Mouse (Mus musculus): ENCODE measurements around the gene Trf. TPM values are rescaled to one million over a fixed set of nuclear protein-coding genes. Genes with fewer than 3 reads are reported as not detected.

Gene Trf
- 249 and 380 TPM in 2 replicates for polyA plus RNA-seq (2015; fragmentation: Nextera tagmentation; extraction: Ambion mirVana)

DNA sequence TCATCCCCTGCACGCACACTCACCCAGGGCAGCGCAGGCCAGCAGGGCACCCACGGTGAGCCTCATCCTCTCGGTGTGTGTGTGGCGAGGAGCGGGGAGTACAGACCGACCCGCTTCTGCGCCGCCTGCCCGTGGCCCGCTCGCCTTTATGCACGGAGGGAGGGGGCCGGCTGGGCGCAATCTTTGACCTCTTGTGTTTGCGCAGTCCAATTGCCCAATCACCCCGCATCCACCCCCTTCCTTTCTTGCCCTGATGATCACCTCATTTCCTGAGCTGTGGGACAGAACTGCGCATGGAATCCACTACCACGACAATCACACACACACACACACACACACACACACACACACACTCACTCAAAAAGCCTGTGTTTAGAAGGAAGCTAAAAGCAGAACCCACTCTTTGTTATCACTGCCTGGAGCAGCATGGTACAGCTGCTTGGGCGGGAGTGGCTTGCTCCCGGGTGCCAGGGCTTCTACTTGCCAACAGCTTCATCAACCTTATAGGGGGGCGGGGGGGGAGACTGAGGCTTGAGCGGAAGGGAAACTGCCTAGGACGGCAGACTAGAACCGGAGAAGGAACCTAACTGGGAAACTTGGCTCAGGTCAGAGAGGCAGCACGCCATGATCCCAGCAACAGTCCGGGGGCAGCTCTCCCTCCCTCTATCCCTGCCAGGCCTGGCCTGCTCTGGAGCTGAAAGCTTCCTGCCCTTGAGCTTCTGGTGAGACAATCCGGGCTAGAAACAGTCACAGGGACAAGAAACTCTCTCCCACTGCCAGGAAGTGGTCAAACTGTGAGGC, at the start of gene Trf, which contains the start of gene Gm20425:
Gene Trf (minus strand): TSS at position 294 of the 801 bp plus-strand sequence.
Gene Gm20425 (minus strand): TSS at position 157 of the 801 bp plus-strand sequence.
- Histone ChIP-seq H3K27me3 (replicated peaks; ENCODE audit: control insufficient read depth, insufficient read depth, low read length) (no peaks in the 10 kb centered on the region; the same call in 1 of the 2 replicates), H3K36me3 (ENCODE audit: control insufficient read depth, insufficient read depth, low read length) (no peaks in the 10 kb centered on the region), H3K9me3 (ENCODE audit: control insufficient read depth, low read length) (no peaks in the 10 kb centered on the region), H3K4me3 (ENCODE audit: low read length) (peak within 1 kb of the TSS; percentile 40), H3K27ac (ENCODE audit: low read length) (peak within 1 kb of the TSS; percentile 9), H3K9ac (ENCODE audit: low read depth, low read length) (peak within 1 kb of the TSS; percentile 63), H3K4me1 (ENCODE audit: control insufficient read depth, insufficient read depth, low read length) (no peaks in the 10 kb centered on the region), H3K4me2 (ENCODE audit: low read depth, low read length) (peak within 1 kb of the TSS; percentile 52)
- ATAC-seq: peak; percentile 85
- WGBS: 27% methylated on average over 26 of the region's 29 CpGs

GRCm38 (mm10) chr9:103276876-103277275, 46.6 kb upstream of the Trf start:
- Histone ChIP-seq H3K27ac (ENCODE audit: low read length) (no peak overlapping the region), H3K27me3 (replicated peaks; ENCODE audit: control insufficient read depth, insufficient read depth, low read length) (no peaks in the 10 kb centered on the region)
- no peak for ATAC-seq

DNA sequence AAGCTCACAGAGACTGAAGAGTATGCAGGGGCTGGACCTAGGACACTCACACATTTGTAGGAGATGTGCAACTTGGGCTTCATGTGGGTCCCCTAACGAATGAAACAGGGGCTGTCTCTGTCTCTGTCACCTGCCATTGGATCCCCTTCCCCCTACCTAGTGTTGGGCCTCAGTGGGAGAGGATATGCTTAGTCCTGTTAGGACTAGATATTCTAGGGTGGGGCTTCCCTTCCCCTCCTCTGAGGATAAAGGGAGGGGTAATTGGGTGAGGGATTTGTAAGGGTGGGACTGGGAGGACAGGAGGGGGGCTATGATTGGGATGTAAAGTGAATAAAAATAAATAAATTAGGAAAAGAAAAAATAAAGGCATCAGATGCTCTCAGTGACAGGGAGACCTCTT, 45.4 kb upstream of the Trf start:
- Histone ChIP-seq H3K9ac (ENCODE audit: low read depth, low read length) (no peak overlapping the region), H3K4me3 (ENCODE audit: low read length) (no peak overlapping the region), H3K9me3 (ENCODE audit: control insufficient read depth, low read length) (no peaks in the 10 kb centered on the region), H3K4me2 (ENCODE audit: low read depth, low read length) (no peak overlapping the region), H3K36me3 (ENCODE audit: control insufficient read depth, insufficient read depth, low read length) (no peaks in the 10 kb centered on the region), H3K27me3 (replicated peaks; ENCODE audit: control insufficient read depth, insufficient read depth, low read length) (no peaks in the 10 kb centered on the region), H3K27ac (ENCODE audit: low read length) (no peak overlapping the region), H3K4me1 (ENCODE audit: control insufficient read depth, insufficient read depth, low read length) (no peaks in the 10 kb centered on the region)
- no peak for ATAC-seq
- WGBS: 80% methylated on average over 1 of the region's 1 CpGs

More at GRCm38 (mm10) chr9:103276876-103277275, 46.6 kb upstream of the Trf start:
- Histone ChIP-seq H3K36me3 (ENCODE audit: control insufficient read depth, insufficient read depth, low read length) (no peaks in the 10 kb centered on the region), H3K4me1 (ENCODE audit: control insufficient read depth, insufficient read depth, low read length) (no peaks in the 10 kb centered on the region), H3K4me3 (ENCODE audit: low read length) (no peak overlapping the region), H3K9me3 (ENCODE audit: control insufficient read depth, low read length) (no peaks in the 10 kb centered on the region), H3K4me2 (ENCODE audit: low read depth, low read length) (no peak overlapping the region), H3K9ac (ENCODE audit: low read depth, low read length) (no peak overlapping the region)
- 83% methylated on average over 6 of the region's 6 CpGs for WGBS

- no peaks in the 10 kb centered on the region for H3K36me3 ChIP-seq (ENCODE audit: control insufficient read depth, insufficient read depth, low read length)
- H3K4me3 ChIP-seq (ENCODE audit: low read length): no peak overlapping the region
- no peak overlapping the region for H3K27ac ChIP-seq (ENCODE audit: low read length)
- H3K9ac ChIP-seq (ENCODE audit: low read depth, low read length): no peak overlapping the region
- no peaks in the 10 kb centered on the region for H3K4me1 ChIP-seq (ENCODE audit: control insufficient read depth, insufficient read depth, low read length)
- H3K27me3 ChIP-seq (replicated peaks; ENCODE audit: control insufficient read depth, insufficient read depth, low read length): no peaks in the 10 kb centered on the region
- ATAC-seq: no peak
- H3K9me3 ChIP-seq (ENCODE audit: control insufficient read depth, low read length): no peaks in the 10 kb centered on the region
- WGBS: 63% methylated on average over 8 of the region's 8 CpGs
- no peak overlapping the region for H3K4me2 ChIP-seq (ENCODE audit: low read depth, low read length)
These were observed 44.6 kb upstream of the Trf start for GRCm38 (mm10) chr9:103274819-103275218.

DNA sequence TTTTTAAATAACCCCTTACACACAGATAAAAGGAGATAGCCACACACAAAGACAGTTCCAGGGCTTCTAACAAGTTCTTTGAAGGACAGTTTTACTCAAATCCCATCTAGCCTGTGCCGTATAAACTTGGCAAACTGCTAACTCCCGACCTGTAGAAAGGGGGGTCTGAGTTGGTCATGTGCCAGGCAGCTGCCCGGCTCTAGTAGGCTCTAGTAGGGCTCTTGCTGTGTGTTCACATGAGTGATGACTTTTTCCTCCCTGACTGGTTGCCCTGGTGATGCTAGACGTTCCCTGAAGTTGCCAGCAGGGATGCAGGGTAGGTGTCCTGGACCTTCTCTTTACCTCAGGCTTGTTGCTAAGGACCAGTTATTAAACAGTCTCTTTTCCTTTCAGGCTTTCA, 40.9 kb upstream of the Trf start:
- 16% methylated on average over 4 of the region's 4 CpGs for WGBS

DNA sequence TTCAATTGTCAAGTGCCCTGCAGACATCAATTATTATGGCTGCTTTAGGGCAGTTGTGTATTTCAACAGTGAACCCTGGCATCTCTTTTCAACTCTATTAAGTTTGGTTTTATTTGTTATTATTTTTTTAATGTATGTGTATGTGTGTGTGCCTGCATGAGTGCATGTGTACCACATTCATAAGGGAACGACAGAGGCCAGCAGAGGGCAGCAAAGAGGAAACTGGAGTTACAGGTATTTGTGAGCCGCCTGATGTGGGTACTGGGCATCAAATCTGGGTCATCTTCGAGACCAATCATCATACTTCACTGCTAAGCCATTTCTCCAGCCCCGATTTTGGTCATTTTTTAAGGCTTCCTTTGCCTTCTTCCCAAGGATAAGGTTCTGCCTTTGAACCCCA, 35.5 kb upstream of the Trf start:
- ATAC-seq: no peak
- Histone ChIP-seq H3K4me2 (ENCODE audit: low read depth, low read length) (no peak overlapping the region), H3K27ac (ENCODE audit: low read length) (no peak overlapping the region), H3K9me3 (ENCODE audit: control insufficient read depth, low read length) (peaks cover 3% of the 10 kb centered on the region; the same call in 1 of the 2 replicates), H3K27me3 (replicated peaks; ENCODE audit: control insufficient read depth, insufficient read depth, low read length) (no peaks in the 10 kb centered on the region), H3K36me3 (ENCODE audit: control insufficient read depth, insufficient read depth, low read length) (no peaks in the 10 kb centered on the region), H3K4me3 (ENCODE audit: low read length) (no peak overlapping the region), H3K9ac (ENCODE audit: low read depth, low read length) (no peak overlapping the region), H3K4me1 (ENCODE audit: control insufficient read depth, insufficient read depth, low read length) (no peaks in the 10 kb centered on the region)
- WGBS: 86% methylated on average over 4 of the region's 4 CpGs

More for the DNA sequence above, 40.9 kb upstream of the Trf start:
- Histone ChIP-seq H3K36me3 (ENCODE audit: control insufficient read depth, insufficient read depth, low read length) (no peaks in the 10 kb centered on the region), H3K27me3 (replicated peaks; ENCODE audit: control insufficient read depth, insufficient read depth, low read length) (no peaks in the 10 kb centered on the region), H3K9ac (ENCODE audit: low read depth, low read length) (no peak overlapping the region), H3K27ac (ENCODE audit: low read length) (no peak overlapping the region), H3K4me2 (ENCODE audit: low read depth, low read length) (no peak overlapping the region), H3K9me3 (ENCODE audit: control insufficient read depth, low read length) (no peaks in the 10 kb centered on the region), H3K4me3 (ENCODE audit: low read length) (no peak overlapping the region), H3K4me1 (ENCODE audit: control insufficient read depth, insufficient read depth, low read length) (no peaks in the 10 kb centered on the region)
- ATAC-seq: no peak

- H3K9me3 ChIP-seq (ENCODE audit: control insufficient read depth, low read length): no peaks in the 10 kb centered on the region
- H3K4me3 ChIP-seq (ENCODE audit: low read length): no peak overlapping the region
- no peak overlapping the region for H3K4me2 ChIP-seq (ENCODE audit: low read depth, low read length)
- H3K27ac ChIP-seq (ENCODE audit: low read length): no peak overlapping the region
- no peak overlapping the region for H3K9ac ChIP-seq (ENCODE audit: low read depth, low read length)
- no peaks in the 10 kb centered on the region; the same call in 1 of the 2 replicates for H3K27me3 ChIP-seq (replicated peaks; ENCODE audit: control insufficient read depth, insufficient read depth, low read length)
- H3K36me3 ChIP-seq (ENCODE audit: control insufficient read depth, insufficient read depth, low read length): no peaks in the 10 kb centered on the region
- WGBS: 81% methylated on average over 5 of the region's 5 CpGs
- no peaks in the 10 kb centered on the region for H3K4me1 ChIP-seq (ENCODE audit: control insufficient read depth, insufficient read depth, low read length)
- no peak for ATAC-seq
These were observed 22.7 kb upstream of the Trf start for GRCm38 (mm10) chr9:103252906-103253305.

DNA sequence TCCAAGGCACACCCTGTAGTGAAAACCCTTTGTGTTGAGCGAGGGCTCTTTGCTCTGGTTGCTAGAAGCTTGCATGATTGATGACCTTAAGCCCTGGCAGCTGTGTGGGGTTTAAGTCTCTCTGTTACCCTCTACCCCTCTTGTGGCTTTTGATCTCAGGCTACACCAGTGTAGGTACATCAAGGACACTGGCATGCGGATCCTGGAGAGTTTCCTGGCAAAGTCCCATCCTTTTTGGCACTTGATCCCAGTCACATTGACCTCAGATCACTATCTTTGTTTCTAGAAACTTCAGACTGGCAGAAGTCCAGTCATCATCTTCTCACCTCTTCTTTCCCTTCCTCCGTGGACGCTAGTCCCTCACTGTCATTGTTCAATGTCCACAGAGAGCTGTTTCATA, 18.4 kb upstream of the Trf start:
- ATAC-seq: no peak
- Histone ChIP-seq H3K4me3 (ENCODE audit: low read length) (no peak overlapping the region), H3K27me3 (replicated peaks; ENCODE audit: control insufficient read depth, insufficient read depth, low read length) (no peaks in the 10 kb centered on the region; the same call in 1 of the 2 replicates), H3K36me3 (ENCODE audit: control insufficient read depth, insufficient read depth, low read length) (no peaks in the 10 kb centered on the region), H3K9ac (ENCODE audit: low read depth, low read length) (no peak overlapping the region), H3K27ac (ENCODE audit: low read length) (no peak overlapping the region), H3K4me2 (ENCODE audit: low read depth, low read length) (no peak overlapping the region), H3K9me3 (ENCODE audit: control insufficient read depth, low read length) (no peaks in the 10 kb centered on the region), H3K4me1 (ENCODE audit: control insufficient read depth, insufficient read depth, low read length) (no peaks in the 10 kb centered on the region)
- WGBS: 59% methylated on average over 4 of the region's 4 CpGs

GRCm38 (mm10) chr9:103246526-103247168, 16.4 kb upstream of the Trf start:
- no peaks in the 10 kb centered on the region for H3K9me3 ChIP-seq (ENCODE audit: control insufficient read depth, low read length)
- no peak for ATAC-seq

More at GRCm38 (mm10) chr9:103246526-103247168, 16.4 kb upstream of the Trf start:
- no peak overlapping the region for H3K9ac ChIP-seq (ENCODE audit: low read depth, low read length)
- H3K27me3 ChIP-seq (replicated peaks; ENCODE audit: control insufficient read depth, insufficient read depth, low read length): no peaks in the 10 kb centered on the region; the same call in 1 of the 2 replicates
- H3K4me1 ChIP-seq (ENCODE audit: control insufficient read depth, insufficient read depth, low read length): no peaks in the 10 kb centered on the region
- no peak overlapping the region for H3K4me2 ChIP-seq (ENCODE audit: low read depth, low read length)
- H3K27ac ChIP-seq (ENCODE audit: low read length): no peak overlapping the region
- 82% methylated on average over 8 of the region's 8 CpGs for WGBS
- no peak overlapping the region for H3K4me3 ChIP-seq (ENCODE audit: low read length)
- no peaks in the 10 kb centered on the region for H3K36me3 ChIP-seq (ENCODE audit: control insufficient read depth, insufficient read depth, low read length)
